Mouse (Mus musculus): ENCODE measurements around the gene Plcg1. TPM values are rescaled to one million over a fixed set of nuclear protein-coding genes. Genes with fewer than 3 reads are reported as not detected.

Gene Plcg1
- total RNA-seq, 2 experiments from 2014 or later = 18.8 to 19.3 TPM

GRCm38 (mm10) chr2:160810376-160810775, 79.3 kb downstream of the Plcg1 start:
- ATAC-seq (replicated peaks; ENCODE audit: low FRiP score, low TSS enrichment, poor library complexity, severe bottlenecking) = no peak

- ATAC-seq (replicated peaks; ENCODE audit: low FRiP score, low TSS enrichment, poor library complexity, severe bottlenecking) = no peak
Observed at GRCm38 (mm10) chr2:160810802-160811201, 79.7 kb downstream of the Plcg1 start.

Other genes starting within 250 kb of the Plcg1 start
- 93.4 and 93.5 TPM in 2 replicates for gene Top1, start 85.4 kb upstream of the Plcg1 start, total RNA-seq (2014; fragmentation: Nextera tagmentation)
- gene Top1, start 85.4 kb upstream of the Plcg1 start, total RNA-seq (2017) = 205 and 207 TPM in 2 replicates
- 4.9 and 6.4 TPM in 2 replicates for gene Zhx3, start 141.7 kb downstream of the Plcg1 start, total RNA-seq (2014; fragmentation: Nextera tagmentation)
- 4.5 and 5.6 TPM in 2 replicates for gene Zhx3, start 141.7 kb downstream of the Plcg1 start, total RNA-seq (2017)
- gene Lpin3, start 149.4 kb downstream of the Plcg1 start, total RNA-seq (2014; fragmentation: Nextera tagmentation) = not detected in 2 replicates
- gene Lpin3, start 149.4 kb downstream of the Plcg1 start, total RNA-seq (2017) = not detected in 2 replicates
- not detected in 2 replicates for gene Emilin3, start 181.0 kb downstream of the Plcg1 start, total RNA-seq (2014; fragmentation: Nextera tagmentation)
- gene Emilin3, start 181.0 kb downstream of the Plcg1 start, total RNA-seq (2017) = not detected in 2 replicates